Mouse (Mus musculus) lung, postnatal 0 days (tissue): ENCODE measurements around the gene Hspa2. TPM values are rescaled to one million over a fixed set of nuclear protein-coding genes. Genes with fewer than 3 reads are reported as not detected.

ENCODE experiments used
- ATAC-seq: fragments of 200-750 bp; cut with Nextera tagmentation; 2 replicates; pipeline ENCODE4 v1.8.0; 2017; ENCODE audit warnings: moderate library complexity
- DNase-seq: peaks from one replicate; pipeline ENCODE4 v3.0.0-alpha.2; 2016; ENCODE audit warnings: low spot score
- H3K27ac ChIP-seq: fragments of 300-500 bp; sonication (generic); 2 replicates; pipeline ENCODE4 v1.5.1; 2014; ENCODE audit warnings: antibody characterized with exemption, mild to moderate bottlenecking, low read length, mixed read lengths
- H3K27me3 ChIP-seq: fragments of 300-500 bp; sonication (generic); replicated peaks from 2 replicates; pipeline ENCODE4 v1.6.1; 2014; ENCODE audit warnings: low read length, mixed read lengths; ENCODE audit not compliant: insufficient read depth
- H3K36me3 ChIP-seq: fragments of 300-500 bp; sonication (generic); 2 replicates; pipeline ENCODE4 v1.6.1; 2014; ENCODE audit warnings: low read length, mixed read lengths; ENCODE audit not compliant: insufficient read depth
- H3K4me1 ChIP-seq: fragments of 300-500 bp; sonication (generic); 2 replicates; pipeline ENCODE4 v1.6.1; 2014; ENCODE audit warnings: antibody characterized with exemption, low read depth, low read length, mixed read lengths; ENCODE audit not compliant: insufficient read depth
- H3K4me2 ChIP-seq: fragments of 300-500 bp; sonication (generic); replicated peaks from 2 replicates; pipeline ENCODE4 v1.6.1; 2014; ENCODE audit warnings: low read depth, mild to moderate bottlenecking, low read length, moderate library complexity, mixed read lengths
- H3K4me3 ChIP-seq: fragments of 300-500 bp; sonication (generic); 2 replicates; pipeline ENCODE4 v1.5.1; 2014; ENCODE audit warnings: low read depth, low read length
- H3K9ac ChIP-seq: fragments of 300-500 bp; sonication (generic); replicated peaks from 2 replicates; pipeline ENCODE4 v1.6.1; 2014; ENCODE audit warnings: low read depth, mild to moderate bottlenecking
- H3K9me3 ChIP-seq: fragments of 300-500 bp; sonication (generic); 2 replicates; pipeline ENCODE4 v1.6.1; 2016; ENCODE audit warnings: low read length, mixed read lengths
- CTCF ChIP-seq: IDR thresholded peaks from 2 replicates; pipeline ENCODE4 v1.5.1; 2016; ENCODE audit warnings: antibody characterized with exemption, mild to moderate bottlenecking
- EP300 ChIP-seq: IDR thresholded peaks from 2 replicates; pipeline ENCODE4 v1.6.1; 2016; ENCODE audit warnings: antibody characterized with exemption, mild to moderate bottlenecking, control low read depth
- WGBS: fragments of 180-500 bp; shearing (Covaris S2); extraction: QIAGEN DNeasy Blood & Tissue Kit; methylation state at CpG from one replicate; pipeline ENCODE4 v1.1.7; 2014; 5-methylcytosine and 5-hydroxymethylcytosine counted together
- polyA plus RNA-seq: library from polyadenylated mRNA; unstranded; fragments of >200 nt; fragmentation: Nextera tagmentation; extraction: Ambion mirVana; gene quantifications from 2 replicates; pipeline ENCODE4 v1.2.1, GENCODE M21; 2015

Gene Hspa2
- polyA plus RNA-seq, 1 experiment from 2014 or later: 25.0 TPM

GRCm38 (mm10) chr12:76452203-76452602 lies 48.2 kb downstream of the Hspa2 start:
- Histone ChIP-seq H3K27ac (no peak overlapping the region), H3K36me3 (no peaks in the 10 kb centered on the region), H3K4me2 (no peak overlapping the region), H3K4me1 (no peaks in the 10 kb centered on the region), H3K4me3 (no peak overlapping the region), H3K27me3 (no peaks in the 10 kb centered on the region), H3K9ac (no peak overlapping the region), H3K9me3 (no peaks in the 10 kb centered on the region)
- ATAC-seq (no peak), DNase-seq (no peak)
- TF ChIP-seq CTCF: no peak
- TF ChIP-seq EP300: no peak
- 15% methylated on average over 2 of the region's 2 CpGs for WGBS

Other genes with a start within 250 kb of the Hspa2 start
- gene Esr2, start 226.9 kb upstream of the Hspa2 start, polyA plus RNA-seq: 0.81 and 1.3 TPM in 2 replicates
- gene Tex21, start 157.4 kb upstream of the Hspa2 start, polyA plus RNA-seq: not detected in 2 replicates
- gene Mthfd1, start 148.9 kb upstream of the Hspa2 start, polyA plus RNA-seq: 105 and 111 TPM in 2 replicates
- 84.2 and 108 TPM in 2 replicates for gene Akap5, start 79.3 kb upstream of the Hspa2 start, polyA plus RNA-seq
- 7.3 and 7.5 TPM in 2 replicates for gene Zbtb25, start 34.6 kb upstream of the Hspa2 start, polyA plus RNA-seq
- 5.8 and 6.9 TPM in 2 replicates for gene Zbtb1, start 33.9 kb upstream of the Hspa2 start, polyA plus RNA-seq
- gene Ppp1r36, start 13.4 kb downstream of the Hspa2 start, polyA plus RNA-seq: 11.5 and 14.0 TPM in 2 replicates
- gene Plekhg3, start 126.7 kb downstream of the Hspa2 start, polyA plus RNA-seq: 2.1 and 2.9 TPM in 2 replicates